Mouse (Mus musculus) ES-Bruce4 (cell line): Measurements from ENCODE around the gene Chst8.

ENCODE experiments used
- CTCF ChIP-seq: IDR thresholded peaks from one replicate; pipeline ENCODE4 v1.8.1; 2011; ENCODE audit warnings: low read depth, low read length
- EP300 ChIP-seq: IDR thresholded peaks from 2 replicates; pipeline ENCODE4 v1.6.1; 2011; ENCODE audit warnings: low read depth, low read length; ENCODE audit not compliant: insufficient read depth
- POLR2A ChIP-seq: IDR thresholded peaks from one replicate; pipeline ENCODE4 v1.8.1; 2011; ENCODE audit warnings: low read length; ENCODE audit not compliant: insufficient read depth

- TF ChIP-seq CTCF (no peak), POLR2A (no peak), EP300 (no peak)
Measured at GRCm38 (mm10) chr7:34685176-34685575, 127.3 kb downstream of the Chst8 start.
